Mouse (Mus musculus) erythroblast, adult 5-6 weeks (primary cell): ENCODE measurements around the gene Ankar. TPM values are rescaled to one million over a fixed set of nuclear protein-coding genes. Genes with fewer than 3 reads are reported as not detected.

Experiments
- ATAC-seq: replicated peaks from 2 replicates; pipeline ENCODE4 v1.8.0; 2016; ENCODE audit warnings: moderate number of reproducible peaks, mild to moderate bottlenecking, moderate TSS enrichment, inconsistent platforms; ENCODE audit not compliant: poor library complexity, low FRiP score, severe bottlenecking
- total RNA-seq, 2 experiments: library from RNA; stranded (forward) in 1 of 2; stranded (reverse) in 1 of 2; fragments of 150-400 nt in 1 of 2; fragments of 200-764, 138-1000 nt in 1 of 2; gene quantifications; 2 replicates each; pipeline versions ENCODE4 v1.2.3 to v1.2.4; 2015 to 2017; ENCODE audit warnings: low replicate concordance in 2 of 2

Gene Ankar
- total RNA-seq, 2 experiments from 2014 or later = not detected

DNA sequence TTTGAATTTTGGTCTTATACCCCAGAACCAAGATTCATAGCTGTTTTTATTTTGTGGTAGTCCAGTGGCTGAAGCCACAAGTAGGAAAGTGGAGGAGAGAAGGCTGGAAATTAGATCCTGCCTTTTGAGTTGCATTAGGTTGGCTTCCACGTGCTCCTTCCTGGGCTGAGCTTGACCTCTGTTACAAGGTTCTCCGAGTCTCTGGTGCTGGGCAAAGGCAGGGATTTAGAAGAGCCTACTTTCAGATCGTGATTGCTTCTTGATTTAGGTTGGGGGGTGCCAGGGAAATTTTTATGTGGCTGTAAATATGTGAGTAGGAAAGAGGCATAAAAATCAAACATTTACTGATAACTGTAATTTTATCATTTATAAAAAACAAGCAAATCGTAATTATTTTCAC is 14.2 kb upstream of the Ankar start:
- ATAC-seq = no peak

DNA sequence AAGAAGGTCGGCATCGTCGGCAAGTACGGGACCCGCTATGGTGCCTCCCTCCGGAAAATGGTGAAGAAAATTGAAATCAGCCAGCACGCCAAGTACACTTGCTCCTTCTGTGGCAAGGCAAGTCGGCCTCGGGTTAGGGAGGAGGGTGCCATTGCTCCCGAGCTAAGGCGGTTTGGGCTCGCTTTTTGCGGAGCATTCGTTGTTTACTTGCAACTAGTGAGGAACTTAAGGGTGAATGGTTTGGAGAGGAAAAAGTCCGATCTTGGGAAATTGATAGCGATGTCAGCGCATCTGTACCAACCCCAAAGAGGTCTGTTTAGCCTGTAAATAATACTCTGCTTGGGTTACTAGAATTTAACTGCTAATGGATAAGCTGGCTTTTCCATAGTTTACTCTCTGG is 11.3 kb upstream of the Ankar start:
- peak; percentile 54 for ATAC-seq

DNA sequence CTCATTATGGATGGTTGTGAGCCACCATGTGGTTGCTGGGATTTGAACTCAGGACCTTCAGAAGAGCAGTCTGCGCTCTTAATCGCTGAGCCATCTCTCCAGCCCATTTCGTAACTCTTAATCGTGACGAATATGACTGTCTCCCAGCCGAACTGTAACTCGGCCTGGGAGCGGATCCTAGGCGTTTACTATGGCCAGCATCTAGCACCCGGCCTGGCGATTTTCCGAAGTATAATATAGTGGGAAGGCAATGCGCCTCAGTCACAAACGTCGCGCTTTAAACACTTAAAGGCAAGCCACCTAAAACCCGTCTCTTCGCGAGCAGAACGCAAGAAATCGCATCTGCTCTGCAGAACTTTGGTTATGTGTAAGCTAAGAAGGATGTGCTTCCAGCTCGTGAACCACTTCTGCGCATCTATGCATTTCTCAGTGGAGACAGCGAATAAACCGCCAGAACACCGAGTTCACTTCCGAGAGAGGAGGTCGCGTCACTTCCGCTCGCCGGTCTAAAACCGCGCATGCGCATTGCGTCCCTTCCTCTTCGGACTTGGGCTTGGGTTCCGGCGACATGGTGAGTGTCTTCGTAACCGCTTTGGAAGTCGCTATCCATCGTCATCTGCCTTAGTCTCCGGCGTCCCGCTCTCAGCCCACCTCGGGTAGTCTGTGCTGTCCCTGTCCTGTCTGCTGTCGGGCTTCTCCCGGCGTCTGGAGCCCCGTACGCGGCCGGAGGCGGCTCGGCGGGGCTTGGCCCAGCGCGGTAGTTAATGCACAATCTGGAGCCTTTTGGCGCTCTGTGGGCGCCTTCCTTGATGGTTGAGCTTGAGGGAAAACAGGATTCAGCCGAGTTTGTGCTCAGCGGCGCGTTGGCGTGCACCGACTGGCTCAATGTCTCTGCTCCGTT is 10.6 kb upstream of the Ankar start, which contains the start of gene Rpl37a:
TSS of gene Rpl37a (plus strand) at position 538 of the 901 bp plus-strand sequence.
- ATAC-seq = peak; percentile 97

- no peak for ATAC-seq
Measured at GRCm38 (mm10) chr1:72707525-72707924, 7.1 kb upstream of the Ankar start.

- ATAC-seq = no peak
Measured at GRCm38 (mm10) chr1:72698651-72699050, 1.7 kb downstream of the Ankar start.

GRCm38 (mm10) chr1:72696256-72696655 is 4.1 kb downstream of the Ankar start:
- ATAC-seq = no peak

GRCm38 (mm10) chr1:72673070-72673469 is 27.3 kb downstream of the Ankar start:
- ATAC-seq = no peak

GRCm38 (mm10) chr1:72640658-72641410 is 59.5 kb downstream of the Ankar start:
- ATAC-seq = peak; percentile 67

GRCm38 (mm10) chr1:72635221-72635620 is 65.2 kb downstream of the Ankar start:
- ATAC-seq = no peak

DNA sequence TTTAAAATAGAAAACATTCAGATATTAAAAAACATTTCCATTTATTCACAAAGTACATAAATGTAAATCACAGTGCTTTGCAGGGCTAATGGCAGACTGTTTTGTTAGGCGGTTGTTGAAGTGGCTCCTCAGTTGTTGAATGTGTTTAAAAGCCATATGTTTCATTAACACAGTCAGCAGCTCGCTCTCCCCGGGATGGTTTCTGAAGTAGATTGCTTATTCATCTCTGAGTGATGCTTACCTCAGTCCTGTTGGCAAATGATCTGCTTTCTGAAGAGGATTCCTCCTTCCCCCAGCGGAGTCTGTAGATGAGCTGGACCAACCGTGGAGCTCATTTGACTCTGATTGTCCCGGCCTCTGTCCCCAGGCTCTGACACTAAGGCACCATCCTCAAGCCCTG is 88.2 kb downstream of the Ankar start:
- ATAC-seq = no peak

- ATAC-seq = no peak
Measured at GRCm38 (mm10) chr1:72609887-72610877, 90.2 kb downstream of the Ankar start.

- ATAC-seq = no peak
Measured at GRCm38 (mm10) chr1:72609129-72609528, 91.2 kb downstream of the Ankar start.

- ATAC-seq = no peak
Measured at GRCm38 (mm10) chr1:72606186-72606673, 94.1 kb downstream of the Ankar start.

DNA sequence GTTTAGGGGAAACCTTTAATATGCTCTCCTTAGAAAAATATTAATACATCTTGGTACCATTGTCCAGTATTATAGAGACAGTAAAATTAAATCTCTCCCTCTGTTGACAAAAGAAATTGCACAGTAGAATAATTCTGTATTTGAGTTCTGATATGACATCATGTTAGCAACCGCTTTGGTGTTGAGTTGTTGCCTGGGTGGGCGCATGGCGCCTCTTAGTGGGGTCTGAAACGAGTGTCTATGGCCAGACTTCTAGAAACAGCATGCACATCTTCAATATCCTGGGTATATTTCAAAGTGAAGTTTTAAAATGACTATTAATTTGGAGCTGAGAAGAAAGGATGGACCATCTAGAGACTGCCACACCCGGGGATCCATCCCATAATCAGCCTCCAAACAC is 97.6 kb downstream of the Ankar start:
- no peak for ATAC-seq

- no peak for ATAC-seq
Measured at GRCm38 (mm10) chr1:72602186-72602585, 98.2 kb downstream of the Ankar start.

DNA sequence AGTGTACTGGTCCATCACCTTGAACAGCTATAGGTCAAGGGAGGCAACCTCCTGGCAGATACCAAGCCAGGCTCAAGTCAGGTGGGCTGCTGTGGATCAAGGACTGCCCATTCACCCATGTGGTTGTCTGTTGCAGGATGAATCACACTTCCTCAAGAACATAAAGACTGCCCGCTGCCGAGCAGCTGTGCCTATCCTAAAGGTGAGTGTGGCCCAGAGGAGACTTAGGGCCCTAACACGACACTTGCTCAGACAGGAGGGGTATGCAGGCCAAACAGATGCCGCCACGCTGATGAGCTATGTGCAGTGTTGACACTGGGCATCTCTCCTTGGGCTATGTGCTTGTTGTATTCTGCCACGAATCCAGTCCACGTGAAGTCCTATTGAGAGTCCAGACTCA is 99.1 kb downstream of the Ankar start:
- no peak for ATAC-seq

DNA sequence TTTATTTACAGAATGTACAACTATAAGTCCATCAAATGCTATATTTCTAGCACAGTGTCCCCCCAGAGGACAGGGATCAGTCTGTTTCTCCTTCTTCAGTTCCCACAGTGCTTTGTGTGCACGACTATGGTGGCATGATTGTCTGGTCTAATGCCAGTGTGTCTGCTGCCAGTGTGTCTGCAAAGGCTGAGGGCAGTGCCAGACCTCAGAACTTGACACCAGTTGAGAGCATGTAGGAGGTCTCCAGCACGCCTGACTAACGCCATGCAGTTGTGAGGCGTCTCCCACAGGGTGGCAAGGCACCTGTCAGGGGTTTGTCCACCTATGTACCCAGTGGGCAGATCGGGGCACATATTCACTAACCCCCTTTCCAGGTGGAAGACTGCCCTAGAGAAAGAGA is 99.6 kb downstream of the Ankar start:
- no peak for ATAC-seq

GRCm38 (mm10) chr1:72599146-72600101 is 101.0 kb downstream of the Ankar start:
- ATAC-seq = no peak
